Mouse (Mus musculus): ENCODE data around the gene Ltc4s. TPM values are rescaled to one million over a fixed set of nuclear protein-coding genes. Genes with fewer than 3 reads are reported as not detected.

Gene Ltc4s
- 0.27 and 0.28 TPM in 2 replicates for total RNA-seq (2014; rRNA removed)
- 2.1 and 3.2 TPM in 2 replicates for polyA plus RNA-seq (2012; rRNA removed)

GRCm38 (mm10) chr11:50238324-50238723 is at the start of gene Ltc4s:
Ltc4s (minus strand) TSS chr11:50238616.
- Histone ChIP-seq H3K27ac (replicated peaks; ENCODE audit: insufficient read depth, low read depth, low read length) (no peak within 1 kb of the TSS; the same call in 1 of the 2 replicates), H3K27me3 (ENCODE audit: control insufficient read depth, insufficient read depth, low read length) (no peaks in the 10 kb centered on the region), H3K36me3 (ENCODE audit: control insufficient read depth, insufficient read depth, low read length) (peaks cover 3% of the 10 kb centered on the region; the same call in 1 of the 2 replicates), H3K79me2 (ENCODE audit: control insufficient read depth, insufficient read depth, low read length) (no peaks in the 10 kb centered on the region), H3K9ac (ENCODE audit: low read depth, low read length) (no peak within 1 kb of the TSS), H3K4me1 (ENCODE audit: control insufficient read depth, insufficient read depth, low read length) (peaks cover 8% of the 10 kb centered on the region; the same call in 1 of the 2 replicates), H3K4me3 (ENCODE audit: insufficient read depth, low read depth, low read length) (no peak within 1 kb of the TSS; the same call in none of the 2 replicates)
- no peak for DNase-seq (ENCODE audit: extremely low read depth, low read depth, low spot score)
- TF ChIP-seq POLR2A (IDR thresholded peaks at IDR 0.05; ENCODE audit: extremely low read depth, insufficient read depth, low read length) (no peak), CTCF (IDR thresholded peaks at IDR 0.05; ENCODE audit: low read depth, low read length) (no peak)
- WGBS: 79% methylated on average over 10 of the region's 10 CpGs

DNA sequence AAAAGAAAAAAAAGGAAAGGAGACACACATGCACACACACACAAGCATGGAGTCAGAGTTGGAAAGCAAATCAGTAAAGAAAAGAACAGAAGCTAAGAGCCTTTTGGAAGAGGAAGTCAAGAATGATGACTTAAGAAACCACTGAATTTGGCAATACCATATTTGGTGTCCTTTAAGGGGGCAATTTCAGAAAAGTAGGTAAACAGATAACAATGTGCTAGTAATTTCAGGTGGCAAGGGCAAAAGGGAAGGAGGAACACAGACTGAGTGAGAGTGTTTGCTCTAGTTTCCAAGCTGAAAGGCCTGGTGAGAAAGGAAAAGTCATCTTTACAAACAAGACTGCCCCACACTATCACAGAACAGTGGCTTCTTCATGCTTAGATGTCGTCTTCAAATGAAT is 48.0 kb upstream of the Ltc4s start:
- peaks cover 25% of the 10 kb centered on the region for H3K4me1 ChIP-seq (ENCODE audit: control insufficient read depth, insufficient read depth, low read length)
- no peaks in the 10 kb centered on the region for H3K27me3 ChIP-seq (ENCODE audit: control insufficient read depth, insufficient read depth, low read length)
- H3K79me2 ChIP-seq (ENCODE audit: control insufficient read depth, insufficient read depth, low read length): peaks cover 45% of the 10 kb centered on the region
- no peak overlapping the region for H3K4me3 ChIP-seq (ENCODE audit: insufficient read depth, low read depth, low read length)
- H3K9ac ChIP-seq (ENCODE audit: low read depth, low read length): no peak overlapping the region
- TF ChIP-seq POLR2A (IDR thresholded peaks at IDR 0.05; ENCODE audit: extremely low read depth, insufficient read depth, low read length) (no peak), CTCF (IDR thresholded peaks at IDR 0.05; ENCODE audit: low read depth, low read length) (no peak)
- WGBS: 76% methylated on average over 1 of the region's 1 CpGs
- DNase-seq (ENCODE audit: extremely low read depth, low read depth, low spot score): no peak
- H3K27ac ChIP-seq (replicated peaks; ENCODE audit: insufficient read depth, low read depth, low read length): no peak overlapping the region
- peaks cover 4% of the 10 kb centered on the region; the same call in 1 of the 2 replicates for H3K36me3 ChIP-seq (ENCODE audit: control insufficient read depth, insufficient read depth, low read length)

GRCm38 (mm10) chr11:50285696-50286095 is 47.3 kb upstream of the Ltc4s start:
- Histone ChIP-seq H3K4me3 (ENCODE audit: insufficient read depth, low read depth, low read length) (no peak overlapping the region), H3K79me2 (ENCODE audit: control insufficient read depth, insufficient read depth, low read length) (peaks cover 46% of the 10 kb centered on the region), H3K4me1 (ENCODE audit: control insufficient read depth, insufficient read depth, low read length) (peaks cover 25% of the 10 kb centered on the region), H3K36me3 (ENCODE audit: control insufficient read depth, insufficient read depth, low read length) (peaks cover 4% of the 10 kb centered on the region; the same call in 1 of the 2 replicates), H3K27ac (replicated peaks; ENCODE audit: insufficient read depth, low read depth, low read length) (no peak overlapping the region), H3K9ac (ENCODE audit: low read depth, low read length) (no peak overlapping the region), H3K27me3 (ENCODE audit: control insufficient read depth, insufficient read depth, low read length) (no peaks in the 10 kb centered on the region)
- TF ChIP-seq POLR2A (IDR thresholded peaks at IDR 0.05; ENCODE audit: extremely low read depth, insufficient read depth, low read length) (no peak), CTCF (IDR thresholded peaks at IDR 0.05; ENCODE audit: low read depth, low read length) (no peak)
- 88% methylated on average over 7 of the region's 7 CpGs for WGBS
- peak; percentile 38 for DNase-seq (ENCODE audit: extremely low read depth, low read depth, low spot score)

DNA sequence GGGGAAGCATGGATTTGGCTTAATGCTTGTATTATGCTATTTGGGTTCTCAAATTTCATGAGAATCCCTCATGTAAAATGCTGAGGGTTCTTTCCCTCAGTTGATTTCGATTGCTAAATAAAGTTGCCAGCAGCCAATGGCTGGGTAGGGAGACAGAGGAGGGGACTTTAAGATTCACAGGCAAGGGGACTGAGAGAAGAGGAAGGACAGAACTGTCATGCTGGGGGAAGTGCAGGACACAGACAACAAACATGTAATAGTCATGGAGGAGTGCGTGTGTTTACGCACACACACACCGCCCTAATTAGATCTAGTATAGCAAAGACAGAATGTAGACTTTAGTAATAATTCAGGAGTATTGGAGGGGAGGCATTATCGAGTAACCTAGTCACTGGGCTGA is 46.8 kb upstream of the Ltc4s start:
- no peaks in the 10 kb centered on the region for H3K27me3 ChIP-seq (ENCODE audit: control insufficient read depth, insufficient read depth, low read length)
- H3K4me3 ChIP-seq (ENCODE audit: insufficient read depth, low read depth, low read length): no peak overlapping the region
- H3K9ac ChIP-seq (ENCODE audit: low read depth, low read length): no peak overlapping the region
- WGBS: 90% methylated on average over 5 of the region's 5 CpGs
- no peak overlapping the region for H3K27ac ChIP-seq (replicated peaks; ENCODE audit: insufficient read depth, low read depth, low read length)
- peaks cover 4% of the 10 kb centered on the region; the same call in 1 of the 2 replicates for H3K36me3 ChIP-seq (ENCODE audit: control insufficient read depth, insufficient read depth, low read length)
- H3K4me1 ChIP-seq (ENCODE audit: control insufficient read depth, insufficient read depth, low read length): peaks cover 23% of the 10 kb centered on the region
- peaks cover 48% of the 10 kb centered on the region for H3K79me2 ChIP-seq (ENCODE audit: control insufficient read depth, insufficient read depth, low read length)
- DNase-seq (ENCODE audit: extremely low read depth, low read depth, low spot score): no peak
- TF ChIP-seq POLR2A (IDR thresholded peaks at IDR 0.05; ENCODE audit: extremely low read depth, insufficient read depth, low read length): no peak

GRCm38 (mm10) chr11:50280053-50280452 is 41.6 kb upstream of the Ltc4s start:
- Histone ChIP-seq H3K36me3 (ENCODE audit: control insufficient read depth, insufficient read depth, low read length) (no peaks in the 10 kb centered on the region; the same call in 1 of the 2 replicates), H3K4me3 (ENCODE audit: insufficient read depth, low read depth, low read length) (no peak overlapping the region), H3K9ac (ENCODE audit: low read depth, low read length) (no peak overlapping the region), H3K4me1 (ENCODE audit: control insufficient read depth, insufficient read depth, low read length) (peaks cover 8% of the 10 kb centered on the region), H3K27ac (replicated peaks; ENCODE audit: insufficient read depth, low read depth, low read length) (no peak overlapping the region), H3K27me3 (ENCODE audit: control insufficient read depth, insufficient read depth, low read length) (no peaks in the 10 kb centered on the region), H3K79me2 (ENCODE audit: control insufficient read depth, insufficient read depth, low read length) (peaks cover 32% of the 10 kb centered on the region)
- WGBS: 88% methylated on average over 1 of the region's 1 CpGs
- TF ChIP-seq CTCF (IDR thresholded peaks at IDR 0.05; ENCODE audit: low read depth, low read length) (no peak), POLR2A (IDR thresholded peaks at IDR 0.05; ENCODE audit: extremely low read depth, insufficient read depth, low read length) (no peak)
- DNase-seq (ENCODE audit: extremely low read depth, low read depth, low spot score): no peak

DNA sequence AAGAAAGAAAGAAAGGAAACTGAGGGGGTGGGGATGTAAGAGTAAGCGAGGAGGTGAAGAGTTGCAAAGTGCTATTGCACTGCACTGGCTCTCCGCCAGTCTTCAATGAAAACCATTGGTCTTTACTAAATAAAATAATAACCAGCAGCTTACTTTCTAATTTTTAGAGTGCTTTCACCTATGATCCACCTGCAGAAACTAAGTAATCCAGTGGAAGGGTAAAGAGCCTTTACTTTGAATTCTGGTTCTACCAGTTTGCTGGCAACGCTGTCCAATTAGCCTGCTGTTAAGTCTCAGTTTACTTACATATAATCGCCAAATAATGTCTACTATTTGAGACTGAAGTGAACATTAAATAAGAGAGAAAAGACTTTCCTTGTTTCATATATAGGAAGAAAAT is 40.6 kb upstream of the Ltc4s start:
- Histone ChIP-seq H3K79me2 (ENCODE audit: control insufficient read depth, insufficient read depth, low read length) (peaks cover 35% of the 10 kb centered on the region), H3K27ac (replicated peaks; ENCODE audit: insufficient read depth, low read depth, low read length) (no peak overlapping the region), H3K27me3 (ENCODE audit: control insufficient read depth, insufficient read depth, low read length) (no peaks in the 10 kb centered on the region), H3K9ac (ENCODE audit: low read depth, low read length) (no peak overlapping the region), H3K4me3 (ENCODE audit: insufficient read depth, low read depth, low read length) (no peak overlapping the region), H3K36me3 (ENCODE audit: control insufficient read depth, insufficient read depth, low read length) (no peaks in the 10 kb centered on the region; the same call in 1 of the 2 replicates), H3K4me1 (ENCODE audit: control insufficient read depth, insufficient read depth, low read length) (peaks cover 8% of the 10 kb centered on the region)
- 71% methylated on average over 4 of the region's 4 CpGs for WGBS
- no peak for DNase-seq (ENCODE audit: extremely low read depth, low read depth, low spot score)
- TF ChIP-seq CTCF (IDR thresholded peaks at IDR 0.05; ENCODE audit: low read depth, low read length) (no peak), POLR2A (IDR thresholded peaks at IDR 0.05; ENCODE audit: extremely low read depth, insufficient read depth, low read length) (no peak)
